Mouse (Mus musculus) monocyte, adult 2 months (primary cell): ENCODE results near the gene Dnajb9.
"Not testable (repeated sequence)": the region's sequence is repeated elsewhere in the genome, so short reads cannot be mapped to it uniquely, and the experiment has no call there.

Source experiments
- DNase-seq, 2 experiments: peaks; one replicate each; pipeline ENCODE4 v3.0.0; 2022; ENCODE audit warnings: low spot score in 2 of 2, low read depth in 1 of 2

The Dnajb9 gene

GRCm38 (mm10) chr12:44209824-44210752 is at the start of gene Dnajb9:
Dnajb9 (minus strand) TSS chr12:44210326.
- DNase-seq = peak; percentile 99 to 100

GRCm38 (mm10) chr12:44248309-44248977 is 38.3 kb upstream of the Dnajb9 start:
- DNase-seq = no peak

DNA sequence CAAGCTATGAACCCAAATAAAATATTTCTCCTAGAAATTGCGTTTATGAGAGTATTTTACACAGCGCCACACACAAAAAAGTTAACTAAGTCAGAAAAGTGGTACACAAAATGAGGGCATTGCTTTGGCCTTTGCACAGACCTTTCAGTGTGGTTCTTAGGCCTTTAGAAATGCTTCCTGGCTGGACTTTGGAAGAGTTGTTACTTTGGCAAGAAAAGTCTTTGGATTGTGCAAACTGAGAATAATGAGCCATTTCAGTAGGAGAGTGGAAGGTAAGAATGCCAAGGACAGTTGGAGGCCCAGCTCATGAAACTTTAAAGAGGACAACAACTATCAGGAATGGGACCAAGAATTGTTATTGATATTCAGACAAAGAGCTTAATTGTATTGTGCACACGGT is 35.6 kb upstream of the Dnajb9 start:
- DNase-seq = no peak

- no peak for DNase-seq
Measured at GRCm38 (mm10) chr12:44242407-44242806, 32.3 kb upstream of the Dnajb9 start.

GRCm38 (mm10) chr12:44241090-44241489 is 31.0 kb upstream of the Dnajb9 start:
- DNase-seq = no peak

GRCm38 (mm10) chr12:44224650-44225049 is 14.5 kb upstream of the Dnajb9 start:
- no peak for DNase-seq

DNA sequence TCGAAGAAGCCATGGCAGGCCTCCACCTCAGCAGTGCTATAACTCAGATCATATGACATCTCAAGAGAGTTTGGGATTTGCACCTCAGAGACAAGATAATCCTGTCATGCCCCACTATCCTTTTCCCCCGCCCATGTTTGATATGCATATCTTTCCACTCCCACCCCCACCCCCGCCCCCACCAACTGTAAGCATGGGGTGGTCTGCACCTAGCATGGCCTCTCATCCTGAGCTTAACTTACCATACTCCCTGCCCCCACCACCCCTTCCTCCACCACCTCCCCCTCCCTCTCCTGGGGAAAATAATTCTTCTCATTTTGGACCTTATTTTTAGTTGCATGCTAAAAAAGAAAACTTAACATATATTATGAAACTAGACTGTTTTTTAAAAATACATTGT is 12.9 kb upstream of the Dnajb9 start:
- DNase-seq = no peak

- no peak for DNase-seq
Measured at GRCm38 (mm10) chr12:44221651-44222356, 11.7 kb upstream of the Dnajb9 start.

- not testable (repeated sequence) for DNase-seq
Measured at GRCm38 (mm10) chr12:44221070-44221469, 10.9 kb upstream of the Dnajb9 start, which contains the start of gene Pnpla8. Pnpla8 (plus strand) TSS chr12:44221370.

DNA sequence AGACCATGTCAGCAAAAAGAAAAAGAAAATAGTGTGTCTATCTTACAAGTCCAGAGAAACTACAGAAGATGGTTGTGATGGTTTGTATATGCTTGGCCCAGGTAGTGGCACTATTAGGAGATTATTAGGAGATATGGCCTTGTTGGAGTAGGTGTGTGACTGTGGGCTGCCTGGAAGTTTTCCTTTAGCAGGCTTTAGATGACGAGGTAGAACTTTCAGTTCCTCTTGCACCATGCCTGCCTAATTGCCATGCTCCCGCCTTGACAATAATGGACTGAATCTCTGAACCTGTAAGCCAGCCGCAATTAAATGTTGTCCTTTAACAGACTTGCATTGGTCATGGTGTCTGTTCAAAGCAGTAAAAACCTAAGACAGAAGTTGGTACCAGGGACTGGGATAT is 1.4 kb upstream of the Dnajb9 start:
- DNase-seq = no peak

GRCm38 (mm10) chr12:44209141-44209823 is 844 bp downstream of the Dnajb9 start:
- no peak for DNase-seq

GRCm38 (mm10) chr12:44197873-44198525 is 12.1 kb downstream of the Dnajb9 start:
- no peak for DNase-seq

DNA sequence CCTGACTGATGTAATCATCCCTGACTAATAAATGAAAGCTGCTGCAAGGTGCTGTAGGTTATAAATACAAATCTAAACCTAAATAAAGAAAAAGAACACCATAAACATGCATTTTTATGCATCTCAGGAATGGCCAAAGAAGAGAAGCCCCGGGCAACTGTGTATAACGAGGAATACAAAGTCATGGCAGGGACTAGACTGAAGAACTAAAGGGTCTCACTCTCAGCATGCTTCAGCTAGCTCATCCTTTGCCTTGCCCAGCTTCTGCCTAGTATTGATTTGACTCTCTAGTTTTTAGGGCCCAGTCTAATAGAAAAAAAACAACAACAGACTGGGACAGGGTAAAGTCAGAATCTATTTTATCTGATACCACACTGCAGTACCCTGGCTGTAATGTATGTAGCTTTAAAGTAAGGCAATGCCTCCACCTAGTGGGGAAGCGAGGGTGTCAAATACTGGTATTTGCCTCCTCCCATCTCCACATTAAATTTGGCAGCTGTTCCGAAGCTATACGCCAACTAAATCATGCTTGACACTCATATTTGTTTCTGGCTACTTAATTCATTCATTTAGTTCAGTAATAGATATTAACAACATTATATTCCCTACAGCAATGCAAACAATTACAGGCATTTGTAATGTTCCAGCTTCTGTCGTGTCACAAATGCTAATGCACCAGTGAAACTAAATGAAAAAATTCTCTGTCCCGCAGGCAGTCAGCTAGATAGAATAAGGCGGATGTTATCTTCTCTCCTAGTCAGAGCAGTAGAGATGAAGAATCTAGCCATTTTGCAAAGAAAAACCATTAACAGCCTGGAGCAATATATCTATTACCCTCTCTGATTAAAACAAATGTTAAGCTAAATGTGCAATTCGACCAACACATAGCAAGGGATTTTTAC is 28.8 kb downstream of the Dnajb9 start:
- no peak for DNase-seq

DNA sequence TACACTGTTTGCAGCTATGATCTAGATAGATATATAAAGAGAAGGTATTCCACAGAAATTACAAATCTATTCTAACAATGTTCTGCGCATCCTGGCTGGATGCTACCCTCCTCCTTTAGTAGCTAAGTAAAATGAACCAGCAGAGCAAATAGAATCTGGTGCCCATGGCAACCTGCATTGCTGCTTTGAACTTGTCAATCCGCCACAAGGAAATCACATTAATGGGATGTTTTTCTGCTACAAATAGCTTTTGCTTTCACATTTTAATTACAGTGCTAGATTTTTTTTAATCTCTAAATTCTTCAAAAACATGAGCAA is 33.1 kb downstream of the Dnajb9 start:
- no peak for DNase-seq

DNA sequence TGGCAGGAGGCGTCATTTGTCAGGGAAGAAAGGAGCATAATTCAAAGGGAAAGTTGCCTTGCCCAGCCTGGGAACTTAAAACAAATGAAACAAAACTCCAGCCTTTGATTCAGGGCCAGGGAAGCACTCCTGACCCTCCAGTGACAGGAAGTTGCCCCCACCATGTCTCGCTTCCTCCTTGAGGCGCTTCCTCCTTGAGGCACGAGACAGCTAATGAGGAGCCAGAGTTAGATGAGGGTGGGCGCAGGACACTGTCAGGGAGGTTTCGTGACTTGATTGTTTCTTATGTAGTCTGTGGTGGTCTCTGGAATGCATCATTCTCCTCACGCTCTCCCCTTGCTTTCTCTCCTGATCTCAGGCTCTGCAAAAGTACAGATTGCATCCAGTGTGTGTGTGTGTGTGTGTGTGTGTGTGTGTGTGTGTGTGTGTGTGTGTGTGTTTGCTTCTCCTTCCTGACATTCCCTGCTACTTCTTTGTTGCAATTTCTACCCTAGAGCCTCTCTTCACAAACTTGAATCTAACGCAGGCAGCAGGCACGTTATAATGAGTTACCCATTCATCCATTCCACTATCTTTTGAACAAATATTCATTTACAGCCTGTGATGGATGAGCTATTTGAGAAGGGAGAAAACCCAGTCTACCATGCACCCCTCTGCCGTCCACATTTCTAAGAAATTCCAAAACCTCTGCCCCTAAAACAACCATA is 33.6 kb downstream of the Dnajb9 start:
- DNase-seq = no peak

- DNase-seq = no peak
Measured at GRCm38 (mm10) chr12:44166949-44167348, 43.2 kb downstream of the Dnajb9 start.

- DNase-seq = no peak
Measured at GRCm38 (mm10) chr12:44159349-44159748, 50.8 kb downstream of the Dnajb9 start.
